17 mouse cellular contexts compared by ENCODE assay signal in the genomic region with DNA sequence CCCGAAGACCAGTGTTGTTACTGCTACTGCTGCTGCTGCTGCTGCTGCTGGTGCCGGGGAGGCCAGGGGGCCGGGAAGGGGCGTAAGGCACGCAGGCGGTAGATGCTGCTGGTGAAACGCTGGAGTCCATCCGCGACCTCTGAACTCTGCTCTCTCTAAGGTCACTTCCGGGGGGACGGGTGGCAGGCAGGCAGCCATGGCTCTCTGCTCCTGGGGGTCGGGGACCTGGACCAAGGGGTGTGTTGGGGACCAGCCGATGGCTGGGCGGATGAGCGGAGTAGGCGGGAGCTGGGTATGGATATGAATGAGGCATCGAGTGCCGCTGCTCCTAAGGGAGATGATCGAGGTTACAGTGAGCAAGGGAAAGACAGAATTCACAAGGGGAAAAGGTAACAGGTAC. TPM values are rescaled to one million over a fixed set of nuclear protein-coding genes. Genes with fewer than 3 reads are reported as not detected.
DNase-seq lines count a peak whose midpoint lies in the region; TF ChIP-seq lines count a peak whose summit lies in the region.
"Had no signal": no experiment of that assay in that cellular context is flagged by ENCODE, and none has a peak within 500 bp of the region (broad histone marks: within the 10 kb centered on the region; RNA-seq: fewer than 3 reads in every experiment).

No protein-coding gene starts in this region.

- no peak overlapping the region for H3K27ac ChIP-seq in cerebellum, adult 2 months (ENCODE audit: insufficient read depth, low read length)
- no peak overlapping the region for H3K27ac ChIP-seq in gastrocnemius, adult 2 months
- H3K27ac ChIP-seq: heart, embryonic 10.5 days; hindbrain, postnatal 0 days; midbrain, embryonic 13.5 days; neural tube, embryonic 12.5 days had no signal

- TF ChIP-seq POLR2A in cerebellum, adult 2 months (IDR thresholded peaks at IDR 0.05; ENCODE audit: borderline replicate concordance, insufficient read depth, low read length), result no peak

- intact Hi-C loops in gastrocnemius, adult 2 months (cut with DNase I), result no loop called here

- no peak for TF ChIP-seq CTCF in cerebellum, adult 2 months (IDR thresholded peaks at IDR 0.05; ENCODE audit: borderline replicate concordance, insufficient read depth, low read depth, low read length)
- no peak for TF ChIP-seq CTCF in gastrocnemius, adult 2 months (IDR thresholded peaks at IDR 0.05)

- no peaks in the 10 kb centered on the region for H3K27me3 ChIP-seq in cerebellum, adult 2 months (ENCODE audit: control insufficient read depth, insufficient read depth, low read length)
- H3K27me3 ChIP-seq: midbrain, embryonic 13.5 days; neural tube, embryonic 12.5 days had no signal

- H3K4me1 ChIP-seq in cerebellum, adult 2 months (ENCODE audit: control insufficient read depth, insufficient read depth, low read length), result peaks cover 10% of the 10 kb centered on the region; the same call in 1 of the 2 replicates

- 80% methylated on average over 19 of the region's 19 CpGs for WGBS in cerebellum, adult 2 months

- no peak overlapping the region for H3K4me3 ChIP-seq in cerebellum, adult 2 months (replicated peaks; ENCODE audit: insufficient read depth, low read depth, low read length)
- no peak overlapping the region for H3K4me3 ChIP-seq in gastrocnemius, adult 2 months
- H3K4me3 ChIP-seq: midbrain, embryonic 13.5 days; neural tube, embryonic 12.5 days had no signal

- DNase-seq in cerebellum, adult 2 months, result peak; percentile 11 to 27
- no peak for DNase-seq in cerebellum, postnatal 14 days
- peak; percentile 27 for DNase-seq in gastrocnemius, adult 2 months
- DNase-seq in gastrocnemius, postnatal 25 days, result no peak
- DNase-seq in ovary, adult 18-20 months (ENCODE audit: low spot score), result peak; percentile 2
- DNase-seq in ovary, postnatal 14 days (ENCODE audit: low spot score), result no peak
- DNase-seq in natural killer cell, adult 2 months (ENCODE audit: low spot score in 2 of 2), result no peak
- DNase-seq: adrenal gland, adult 8-10 months; cerebellum, postnatal 36 days; forebrain, postnatal 0 days; kidney, postnatal 36 days; layer of hippocampus, postnatal 36 days; lung, postnatal 10 days had no signal

RNA-seq across cellular contexts. Expression of gene Kdm6b, which starts 7.2 kb away (rescaled TPM):
- 14.0 and 16.5 TPM in 2 replicates for polyA plus RNA-seq in cerebellum, adult 2 months (2012; rRNA removed)
- 10 to 100 TPM; 23.9 to 24.5 TPM for total RNA-seq in gastrocnemius, adult 2 months (2021)
- total RNA-seq in gastrocnemius, postnatal 25 days (2021), result 10 to 100 TPM; 23.9 to 27.7 TPM

RNA-seq across cellular contexts. Expression of gene Tmem88, which starts 8.2 kb away (rescaled TPM):
- 5.7 and 6.0 TPM in 2 replicates for polyA plus RNA-seq in cerebellum, adult 2 months (2012; rRNA removed)
- 1 to 10 TPM; 6.5 to 7.4 TPM for total RNA-seq in gastrocnemius, adult 2 months (2021)
- total RNA-seq in gastrocnemius, postnatal 25 days (2021), result 1 to 10 TPM; 6.1 to 7.0 TPM

RNA-seq across cellular contexts. Expression of gene Cyb5d1, which starts 10.9 kb away (rescaled TPM):
- polyA plus RNA-seq in cerebellum, adult 2 months (2012; rRNA removed), result 40.2 and 41.9 TPM in 2 replicates
- total RNA-seq in gastrocnemius, adult 2 months (2021), result 10 to 100 TPM; 34.9 to 36.0 TPM
- total RNA-seq in gastrocnemius, postnatal 25 days (2021), result 10 to 100 TPM; 26.5 to 26.9 TPM

RNA-seq across cellular contexts. Expression of gene Naa38, which starts 11.0 kb away (rescaled TPM):
- polyA plus RNA-seq in cerebellum, adult 2 months (2012; rRNA removed), result 193 and 200 TPM in 2 replicates
- total RNA-seq in gastrocnemius, adult 2 months (2021), result 10 to 100 TPM; 62.4 to 86.0 TPM
- total RNA-seq in gastrocnemius, postnatal 25 days (2021), result 10 to 100 TPM; 60.4 to 65.0 TPM

RNA-seq across cellular contexts. Expression of gene Chd3, which starts 37.1 kb away (rescaled TPM):
- 111 and 115 TPM in 2 replicates for polyA plus RNA-seq in cerebellum, adult 2 months (2012; rRNA removed)
- total RNA-seq in gastrocnemius, adult 2 months (2021), result 1 to 10 TPM; 6.8 to 9.4 TPM
- 10 to 100 TPM; 12.0 to 13.9 TPM for total RNA-seq in gastrocnemius, postnatal 25 days (2021)

Comparison
In these comparisons a context has a peak if more than half of its experiments do, and no peak if none do; other contexts are left out.
1. DNase-seq: peak in cerebellum, adult 2 months (2 of 2), gastrocnemius, adult 2 months (single experiment) and ovary, adult 18-20 months (single experiment); none in cerebellum, postnatal 14 days (0 of 2), gastrocnemius, postnatal 25 days (single experiment), ovary, postnatal 14 days (single experiment) and natural killer cell, adult 2 months (0 of 2).